Mouse (Mus musculus): ENCODE measurements around the gene Gm11554.
"Not testable (repeated sequence)": the region's sequence is repeated elsewhere in the genome, so short reads cannot be mapped to it uniquely, and the experiment has no call there.

The Gm11554 gene

DNA sequence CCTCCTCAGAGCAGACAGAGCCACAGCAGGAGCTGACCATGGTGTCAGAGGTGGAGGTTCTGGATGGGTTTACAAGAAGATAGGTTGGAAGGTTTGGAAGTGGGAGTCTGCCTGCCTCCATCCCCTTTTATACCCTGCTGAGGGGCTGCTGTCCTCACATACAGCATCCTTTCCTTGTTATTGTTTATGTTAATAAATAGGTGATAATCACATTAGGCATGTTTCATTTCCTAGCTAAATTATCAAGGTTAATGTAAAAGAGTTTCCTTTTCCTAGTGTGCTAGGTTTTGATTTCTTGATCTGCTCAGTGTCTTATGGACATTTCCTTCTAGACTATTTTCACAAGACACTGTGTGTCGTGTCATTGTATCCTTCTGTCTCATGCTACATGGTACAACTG lies at the start of gene Gm11554:
Gene Gm11554, minus strand, starts transcription at position 101 of the 400 bp plus-strand sequence.
- not testable (repeated sequence) for DNase-seq

DNA sequence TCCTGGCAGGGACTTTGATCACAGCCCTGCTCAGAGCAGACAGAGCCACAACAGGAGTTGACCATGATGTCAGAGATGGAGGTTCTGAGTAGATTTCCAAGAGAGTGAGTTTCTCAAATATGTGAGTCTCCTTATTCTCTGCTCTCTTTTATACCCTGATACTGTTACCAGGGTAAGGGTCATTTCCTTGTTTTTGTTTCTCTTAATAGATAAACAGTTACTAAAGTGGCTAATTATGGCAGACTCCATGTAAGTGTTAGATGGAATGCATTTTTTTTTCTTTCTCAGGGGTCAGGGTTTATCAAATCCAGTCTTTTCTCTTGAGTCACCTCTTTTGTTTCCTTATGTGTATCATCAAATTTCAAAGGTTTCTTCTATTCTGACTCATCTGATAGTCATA lies 47.3 kb upstream of the Gm11554 start, which contains the start of gene Krtap4-16:
Gene Krtap4-16, minus strand, starts transcription at position 101 of the 400 bp plus-strand sequence.
- no peak for DNase-seq

DNA sequence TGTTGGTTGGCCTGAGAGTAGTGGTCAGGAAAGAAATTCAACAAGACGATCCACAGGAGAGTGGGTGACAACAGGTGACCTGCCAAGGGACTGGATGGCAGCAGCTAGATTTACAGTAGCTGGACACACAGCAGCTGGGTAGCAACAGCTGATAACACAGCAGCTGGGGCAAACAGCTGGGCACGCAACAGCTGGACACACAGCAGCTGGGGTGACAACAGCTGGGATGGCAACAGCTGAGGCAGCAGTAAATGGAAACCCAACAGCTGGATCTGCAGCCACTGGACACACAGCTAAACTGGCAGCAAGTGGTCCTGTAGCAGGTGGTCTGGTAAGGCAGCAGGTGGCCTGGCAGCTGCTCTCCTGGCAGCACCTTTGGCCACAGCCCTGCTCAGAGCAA lies 42.5 kb upstream of the Gm11554 start:
- no peak for DNase-seq

DNA sequence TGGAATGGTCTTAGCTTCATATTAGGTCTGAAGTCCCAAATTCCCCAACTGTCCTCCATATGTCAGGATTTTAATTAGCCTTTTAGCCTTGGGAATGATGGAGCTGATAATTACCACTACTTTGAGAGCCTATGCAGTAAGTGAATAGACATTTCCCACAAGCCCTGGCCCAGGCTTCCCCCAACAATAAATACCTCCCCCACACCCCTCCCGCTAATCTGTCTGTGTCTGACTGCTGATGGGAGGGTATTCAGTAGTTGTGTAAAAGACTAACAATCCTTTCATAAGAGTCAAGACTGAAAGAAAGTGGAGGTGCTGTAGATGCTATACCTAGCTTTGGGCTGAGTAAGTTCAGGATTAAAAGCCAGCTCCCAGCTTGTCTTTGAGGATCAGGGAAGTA lies 37.9 kb upstream of the Gm11554 start:
- no peak for DNase-seq

DNA sequence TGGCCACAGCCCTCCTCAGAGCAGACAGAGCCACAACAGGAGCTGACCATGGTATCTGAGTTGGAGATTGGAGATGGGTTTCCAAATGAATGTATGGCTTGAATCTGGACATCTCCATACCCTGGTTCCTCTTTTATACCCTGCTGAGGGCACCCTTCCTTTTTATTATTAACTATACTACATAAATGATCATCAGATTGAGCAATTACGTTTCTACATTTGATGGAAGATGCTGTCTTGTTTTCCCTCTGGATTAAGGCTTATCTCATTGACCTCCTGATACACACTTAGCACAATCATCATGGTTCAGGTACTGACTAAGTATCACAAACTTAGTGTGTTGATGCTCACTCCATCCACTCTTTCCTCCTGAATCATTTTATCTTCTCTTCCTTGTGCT lies 33.7 kb upstream of the Gm11554 start, which contains the start of gene 2300003K06Rik:
Gene 2300003K06Rik, minus strand, starts transcription at position 101 of the 400 bp plus-strand sequence.
- DNase-seq = no peak

DNA sequence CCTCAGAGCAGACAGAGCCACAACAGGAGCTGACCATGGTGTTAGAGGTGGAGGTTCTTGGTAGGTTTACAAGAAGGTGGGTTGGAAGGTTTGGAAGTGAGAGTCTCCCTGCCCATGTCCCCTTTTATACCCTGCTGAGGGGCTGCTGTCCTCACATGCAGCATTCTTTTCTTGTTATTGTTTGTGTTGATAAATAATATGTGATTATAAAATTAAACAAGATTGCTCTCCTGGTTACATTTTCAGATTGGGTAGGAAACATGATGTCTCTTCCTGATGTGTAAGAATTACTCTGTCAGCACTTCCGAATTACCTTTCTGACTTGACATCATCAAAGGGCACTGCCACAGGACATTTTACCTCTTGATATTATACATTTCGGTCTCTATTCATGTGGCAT lies 11.3 kb upstream of the Gm11554 start, which contains the start of gene Gm11564:
Gene Gm11564, minus strand, starts transcription at position 101 of the 400 bp plus-strand sequence.
- DNase-seq = not testable (repeated sequence)

DNA sequence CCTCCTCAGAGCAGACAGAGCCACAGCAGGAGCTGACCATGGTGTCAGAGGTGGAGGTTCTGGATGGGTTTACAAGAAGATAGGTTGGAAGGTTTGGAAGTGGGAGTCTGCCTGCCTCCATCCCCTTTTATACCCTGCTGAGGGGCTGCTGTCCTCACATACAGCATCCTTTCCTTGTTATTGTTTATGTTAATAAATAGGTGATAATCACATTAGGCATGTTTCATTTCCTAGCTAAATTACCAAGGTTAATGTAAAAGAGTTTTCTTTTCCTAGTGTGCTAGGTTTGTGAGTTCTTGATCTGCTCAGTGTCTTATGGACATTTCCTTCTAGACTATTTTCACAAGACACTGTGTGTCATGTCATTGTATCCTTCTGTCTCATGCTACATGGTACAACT lies 5.5 kb upstream of the Gm11554 start, which contains the start of gene Krtap4-13:
Gene Krtap4-13, minus strand, starts transcription at position 101 of the 400 bp plus-strand sequence.
- DNase-seq = not testable (repeated sequence)

DNA sequence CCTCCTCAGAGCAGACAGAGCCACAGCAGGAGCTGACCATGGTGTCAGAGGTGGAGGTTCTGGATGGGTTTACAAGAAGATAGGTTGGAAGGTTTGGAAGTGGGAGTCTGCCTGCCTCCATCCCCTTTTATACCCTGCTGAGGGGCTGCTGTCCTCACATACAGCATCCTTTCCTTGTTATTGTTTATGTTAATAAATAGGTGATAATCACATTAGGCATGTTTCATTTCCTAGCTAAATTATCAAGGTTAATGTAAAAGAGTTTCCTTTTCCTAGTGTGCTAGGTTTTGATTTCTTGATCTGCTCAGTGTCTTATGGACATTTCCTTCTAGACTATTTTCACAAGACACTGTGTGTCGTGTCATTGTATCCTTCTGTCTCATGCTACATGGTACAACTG lies 5.4 kb downstream of the Gm11554 start, which contains the start of gene Gm11569:
Gene Gm11569, minus strand, starts transcription at position 101 of the 400 bp plus-strand sequence.
- not testable (repeated sequence) for DNase-seq

DNA sequence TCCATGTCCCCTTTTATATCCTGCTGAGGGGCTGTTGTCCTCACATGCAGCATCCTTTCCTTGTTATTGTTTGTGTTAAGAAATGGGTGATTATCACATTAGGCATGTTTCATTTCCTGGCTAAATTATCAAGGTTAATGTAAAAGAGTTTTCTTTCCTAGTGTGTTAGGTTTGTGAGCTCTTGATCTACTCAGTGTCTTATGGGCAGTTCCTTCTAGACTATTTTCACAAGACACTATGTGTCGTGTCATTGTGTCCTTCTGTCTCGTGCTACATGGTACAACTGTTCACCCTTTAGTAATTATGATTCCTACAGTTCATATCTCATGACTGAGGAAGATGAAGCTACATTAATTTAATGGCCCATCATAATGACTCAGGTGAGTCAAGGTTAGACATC lies 10.9 kb downstream of the Gm11554 start, which contains the start of gene Gm11596:
Gene Gm11596, minus strand, starts transcription at position 101 of the 400 bp plus-strand sequence.
- no peak for DNase-seq

DNA sequence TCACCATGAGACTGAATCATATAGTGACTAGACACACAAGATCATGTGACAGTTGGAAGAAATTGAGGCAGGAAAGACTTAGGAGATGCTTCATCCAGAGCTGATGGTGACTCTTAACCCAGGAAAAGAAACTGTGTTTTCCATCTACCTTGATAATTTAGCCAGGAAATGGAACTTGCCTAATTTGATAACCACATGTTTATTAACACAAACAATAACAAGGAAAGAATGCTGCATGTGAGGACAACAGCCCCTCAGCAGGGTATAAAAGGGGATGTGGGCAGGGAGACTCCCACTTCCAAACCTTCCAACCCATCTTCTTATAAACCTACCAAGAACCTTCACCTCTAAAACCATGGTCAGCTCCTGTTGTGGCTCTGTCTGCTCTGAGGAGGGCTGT lies 19.3 kb downstream of the Gm11554 start, which contains the start of gene Krtap4-9:
Gene Krtap4-9, plus strand, starts transcription at position 301 of the 400 bp plus-strand sequence.
- not testable (repeated sequence) for DNase-seq

DNA sequence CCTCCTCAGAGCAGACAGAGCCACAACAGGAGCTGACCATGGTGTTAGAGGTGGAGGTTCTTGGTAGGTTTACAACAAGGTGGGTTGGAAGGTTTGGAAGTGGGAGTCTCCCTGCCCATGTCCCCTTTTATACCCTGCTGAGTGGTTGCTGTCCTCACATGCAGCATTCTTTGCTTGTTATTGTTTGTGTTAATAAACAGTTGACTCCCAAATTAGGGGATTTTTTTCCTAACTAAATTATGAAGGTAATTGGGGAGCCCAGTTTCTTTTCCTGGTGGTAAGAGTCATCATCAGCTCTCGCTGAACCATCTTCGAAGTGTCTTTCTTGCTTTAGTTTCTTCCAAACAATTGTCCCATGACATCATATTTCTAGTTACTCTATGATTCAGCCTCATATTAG lies 23.6 kb downstream of the Gm11554 start, which contains the start of gene Krtap4-8:
Gene Krtap4-8, minus strand, starts transcription at position 101 of the 400 bp plus-strand sequence.
- no peak for DNase-seq

DNA sequence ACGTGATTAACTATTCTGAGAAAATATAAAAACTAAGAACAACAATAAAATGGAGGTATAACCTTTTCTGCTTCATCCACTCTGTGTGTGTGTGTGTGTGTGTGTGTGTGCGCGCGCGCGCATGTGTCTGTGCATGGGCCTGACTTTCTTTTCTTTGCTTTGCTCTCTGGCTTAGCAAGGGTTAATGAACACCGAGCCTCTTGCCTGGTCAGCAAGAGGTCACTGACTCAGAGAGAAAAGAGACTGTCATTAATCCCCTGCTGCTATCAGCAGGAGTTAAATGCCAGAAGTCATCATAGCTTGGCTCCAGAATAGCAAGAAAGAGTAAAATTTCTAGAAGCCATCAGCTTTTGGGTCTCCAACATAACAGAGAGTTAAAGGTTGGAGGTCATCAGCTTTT lies 25.8 kb downstream of the Gm11554 start:
- DNase-seq = no peak

DNA sequence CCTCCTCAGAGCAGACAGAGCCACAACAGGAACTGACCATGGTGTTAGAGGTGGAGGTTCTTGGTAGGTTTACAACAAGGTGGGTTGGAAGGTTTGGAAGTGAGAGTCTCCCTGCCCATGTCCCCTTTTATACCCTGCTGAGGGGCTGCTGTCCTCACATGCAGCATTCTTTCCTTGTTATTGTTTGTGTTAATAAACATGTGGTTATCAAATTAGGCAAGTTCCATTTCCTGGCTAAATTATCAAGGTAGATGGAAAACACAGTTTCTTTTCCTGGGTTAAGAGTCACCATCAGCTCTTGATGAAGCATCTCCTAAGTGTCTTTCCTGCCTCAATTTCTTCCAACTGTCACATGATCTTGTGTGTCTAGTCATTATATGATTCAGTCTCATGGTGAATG lies 31.4 kb downstream of the Gm11554 start, which contains the start of gene Gm11595:
Gene Gm11595, minus strand, starts transcription at position 101 of the 400 bp plus-strand sequence.
- DNase-seq = not testable (repeated sequence)

DNA sequence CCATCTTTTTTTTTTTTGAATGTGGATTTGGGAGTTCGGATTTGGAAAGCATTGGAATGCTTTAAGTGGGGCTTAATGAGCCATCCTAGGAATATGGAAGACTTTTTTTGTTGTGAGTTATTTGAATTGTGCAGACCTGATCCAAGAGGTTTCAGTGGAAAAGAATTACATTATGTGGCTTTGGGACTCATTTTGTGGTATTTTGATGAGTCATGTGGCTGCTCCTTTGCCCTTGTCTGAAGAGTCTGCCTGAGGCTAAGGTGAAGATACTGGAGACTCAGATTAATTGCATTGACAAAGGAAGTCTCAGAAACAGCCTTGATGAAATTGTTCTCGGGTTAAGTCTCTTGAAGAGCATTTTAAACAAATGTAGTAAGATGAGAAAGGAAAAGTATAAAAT lies 35.8 kb downstream of the Gm11554 start:
- DNase-seq = no peak

DNA sequence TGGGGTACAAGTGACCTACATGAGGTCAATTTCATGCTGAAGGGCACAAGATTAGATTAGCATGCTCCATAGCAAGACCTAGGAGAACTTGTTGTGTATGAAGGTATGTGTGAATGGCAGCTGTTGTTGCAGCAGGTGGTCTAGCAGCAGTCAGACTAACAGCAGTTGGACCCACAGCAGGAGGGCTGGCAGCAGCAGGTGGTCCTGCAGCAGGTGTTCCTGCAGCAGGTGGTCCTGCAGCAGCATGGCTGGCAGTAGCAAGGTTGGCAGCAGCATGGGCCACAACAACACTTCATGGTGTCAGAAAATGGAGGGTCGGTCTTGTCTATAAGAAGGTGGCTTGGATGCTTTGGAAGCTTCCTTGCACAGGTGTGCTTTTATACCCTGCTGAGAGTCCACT lies 45.4 kb downstream of the Gm11554 start:
- DNase-seq = no peak

Measured in thymus, postnatal 36 days (tissue).